Mouse (Mus musculus) spleen, postnatal 36 days (tissue): Measurements from ENCODE around the gene Cd300lf.
A peak's percentile ranks its signal among the peaks of the same experiment; 100 is the strongest.

Experiments used
- DNase-seq, 2 experiments: peaks; one replicate each; pipeline ENCODE4 v3.0.0; 2022; ENCODE audit warnings: low spot score in 2 of 2, mixed read lengths in 1 of 2

Gene Cd300lf

GRCm38 (mm10) chr11:115106638-115107037 is 27.2 kb downstream of the Cd300lf start:
- no peak for DNase-seq

- DNase-seq: no peak
Observed at GRCm38 (mm10) chr11:115104769-115105563, 28.8 kb downstream of the Cd300lf start.

GRCm38 (mm10) chr11:115103470-115104413 is 30.1 kb downstream of the Cd300lf start:
- DNase-seq: no peak

GRCm38 (mm10) chr11:115102116-115102515 is 31.7 kb downstream of the Cd300lf start:
- no peak for DNase-seq

GRCm38 (mm10) chr11:115101615-115102051 is 32.2 kb downstream of the Cd300lf start:
- no peak for DNase-seq

- DNase-seq: no peak
Observed at GRCm38 (mm10) chr11:115100741-115101140, 33.1 kb downstream of the Cd300lf start.

- DNase-seq: no peak
Observed at GRCm38 (mm10) chr11:115100032-115100621, 33.7 kb downstream of the Cd300lf start.

- no peak for DNase-seq
Observed at GRCm38 (mm10) chr11:115099241-115099840, 34.5 kb downstream of the Cd300lf start.

- no peak for DNase-seq
Observed at GRCm38 (mm10) chr11:115098203-115098932, 35.4 kb downstream of the Cd300lf start.

- DNase-seq: no peak
Observed at GRCm38 (mm10) chr11:115092140-115092539, 41.7 kb downstream of the Cd300lf start.

- DNase-seq: no peak
Observed at GRCm38 (mm10) chr11:115091362-115091901, 42.4 kb downstream of the Cd300lf start, which contains the start of gene Rab37. TSS of gene Rab37 (plus strand) at chr11:115091431.

- DNase-seq: no peak
Observed at GRCm38 (mm10) chr11:115089853-115090252, 43.9 kb downstream of the Cd300lf start.

- DNase-seq: no peak
Observed at GRCm38 (mm10) chr11:115086213-115086612, 47.6 kb downstream of the Cd300lf start.

- no peak for DNase-seq
Observed at GRCm38 (mm10) chr11:115085064-115085463, 48.7 kb downstream of the Cd300lf start.

- no peak for DNase-seq
Observed at GRCm38 (mm10) chr11:115084595-115084994, 49.2 kb downstream of the Cd300lf start.

- peak; percentile 48 to 59 for DNase-seq
Observed at GRCm38 (mm10) chr11:115083376-115084139, 50.2 kb downstream of the Cd300lf start.

- no peak for DNase-seq
Observed at GRCm38 (mm10) chr11:115082196-115082595, 51.6 kb downstream of the Cd300lf start.

GRCm38 (mm10) chr11:115081373-115081772 is 52.4 kb downstream of the Cd300lf start:
- no peak for DNase-seq

GRCm38 (mm10) chr11:115080886-115081285 is 52.9 kb downstream of the Cd300lf start:
- peak; percentile 31 to 36 for DNase-seq

- DNase-seq: no peak
Observed at GRCm38 (mm10) chr11:115078680-115079079, 55.1 kb downstream of the Cd300lf start.
